Mouse (Mus musculus): ENCODE measurements around the gene Lca5. TPM values are rescaled to one million over a fixed set of nuclear protein-coding genes. Genes with fewer than 3 reads are reported as not detected.

The Lca5 gene
- total RNA-seq, 2 experiments from 2014 or later, result 16.1 to 19.8 TPM

DNA sequence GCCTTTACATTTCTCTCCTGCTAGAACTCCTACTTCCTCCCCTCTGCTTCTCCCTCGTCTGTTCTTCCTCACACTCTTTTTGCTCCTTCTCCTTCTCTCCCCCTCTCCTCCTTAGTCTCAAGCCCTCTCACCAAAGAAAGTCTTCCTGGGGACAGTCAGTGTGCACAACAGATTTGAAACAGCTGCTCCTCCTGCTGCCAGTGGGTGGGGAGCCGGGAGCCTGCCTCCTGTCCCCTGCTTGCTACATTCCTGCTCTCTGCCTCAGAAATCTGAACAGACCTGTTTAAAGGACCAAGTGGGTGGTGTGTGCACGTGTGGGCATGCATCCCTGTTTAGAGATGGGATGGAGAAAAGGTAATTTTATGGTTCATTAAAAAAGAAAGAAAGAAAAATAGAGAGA is 91.4 kb downstream of the Lca5 start:
- intact Hi-C loops (cut with DNase I), result no loop called here
- peak in 1 of 2 experiments; percentile 65 for DNase-seq (ENCODE audit: extremely low spot score in 1 of 2, low spot score in 2 of 2)

DNA sequence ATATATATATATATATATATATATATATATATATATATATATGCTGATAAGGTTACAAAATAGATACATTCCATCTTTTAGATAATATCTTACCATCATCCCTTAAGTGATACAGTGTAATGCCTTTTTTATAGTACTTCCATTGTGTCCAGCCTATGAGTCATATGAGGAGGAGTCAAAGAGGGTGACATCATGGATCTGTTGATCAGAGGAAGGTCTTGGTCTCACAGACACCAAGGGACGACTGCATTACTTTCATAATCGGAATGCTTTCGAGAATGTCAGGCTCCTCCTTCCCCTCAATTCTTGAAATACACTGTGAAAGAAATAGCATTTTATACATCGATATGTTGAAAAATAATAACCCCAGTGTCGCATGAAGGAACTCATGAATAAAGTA is 93.4 kb downstream of the Lca5 start:
- intact Hi-C loops (cut with DNase I), result no loop called here
- DNase-seq (ENCODE audit: extremely low spot score in 1 of 2, low spot score in 2 of 2), result no peak

DNA sequence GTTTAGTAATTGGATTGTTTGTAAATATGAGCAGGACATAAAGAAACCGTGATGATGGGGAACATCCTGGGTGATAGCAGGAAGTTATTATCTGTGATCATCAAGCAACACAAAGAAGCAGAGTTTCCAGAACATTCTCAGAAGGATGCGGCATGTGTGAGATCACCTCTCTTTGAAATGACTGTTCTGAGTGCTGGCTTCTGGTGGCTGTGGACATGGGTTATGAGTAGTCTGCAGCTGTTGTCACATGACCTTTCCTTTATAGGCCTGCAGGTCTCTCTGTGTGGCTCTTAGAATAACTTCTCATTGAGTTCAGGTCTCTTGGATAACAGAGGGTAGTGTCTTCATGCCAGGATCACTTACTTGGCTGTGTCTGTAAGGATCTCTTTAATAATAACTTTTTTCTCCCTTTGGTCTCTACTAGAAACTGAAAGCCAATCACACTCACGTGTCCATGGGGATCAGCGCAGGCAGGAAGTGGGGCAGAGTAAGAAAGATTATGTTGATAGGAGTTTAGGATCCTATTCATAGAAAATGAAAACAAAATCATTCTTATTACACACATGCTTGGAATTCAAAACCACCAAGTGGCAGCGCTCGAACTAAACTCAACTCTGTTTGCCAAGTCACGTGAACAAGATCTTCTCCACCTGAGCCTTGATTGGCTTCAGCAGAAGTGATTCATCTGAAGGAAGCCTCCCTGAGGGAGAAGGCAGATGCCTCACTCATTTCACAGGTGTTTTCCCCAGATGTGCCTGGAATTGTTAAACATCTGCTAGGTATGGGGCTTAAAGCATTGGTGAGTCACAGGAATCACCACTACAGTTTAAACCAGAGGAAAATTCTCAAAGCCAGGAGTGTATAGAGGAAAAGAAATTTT is 98.2 kb downstream of the Lca5 start:
- no peak for DNase-seq (ENCODE audit: extremely low spot score in 1 of 2, low spot score in 2 of 2)
- intact Hi-C loops (cut with DNase I), result no loop called here

Other genes starting within 250 kb of the Lca5 start
- gene Sh3bgrl2, start 107.2 kb upstream of the Lca5 start, total RNA-seq (2021), result 10 to 100 TPM; 25.9 to 28.9 TPM